Mouse (Mus musculus) gonadal fat pad, adult 2 months (tissue): ENCODE results near the gene Mob3b. TPM values are rescaled to one million over a fixed set of nuclear protein-coding genes. Genes with fewer than 3 reads are reported as not detected.

Experiments used
- DNase-seq: peaks from one replicate; pipeline ENCODE4 v3.0.0-alpha.2; 2012; ENCODE audit warnings: low read depth
- polyA plus RNA-seq: library from polyadenylated mRNA; depleted of rRNA; stranded (reverse); fragments of >200 nt; gene quantifications from 2 replicates; pipeline ENCODE4 v1.2.3, GENCODE M21; 2012; rRNA removed

The Mob3b gene
- polyA plus RNA-seq, 1 experiment: 4.4 TPM

DNA sequence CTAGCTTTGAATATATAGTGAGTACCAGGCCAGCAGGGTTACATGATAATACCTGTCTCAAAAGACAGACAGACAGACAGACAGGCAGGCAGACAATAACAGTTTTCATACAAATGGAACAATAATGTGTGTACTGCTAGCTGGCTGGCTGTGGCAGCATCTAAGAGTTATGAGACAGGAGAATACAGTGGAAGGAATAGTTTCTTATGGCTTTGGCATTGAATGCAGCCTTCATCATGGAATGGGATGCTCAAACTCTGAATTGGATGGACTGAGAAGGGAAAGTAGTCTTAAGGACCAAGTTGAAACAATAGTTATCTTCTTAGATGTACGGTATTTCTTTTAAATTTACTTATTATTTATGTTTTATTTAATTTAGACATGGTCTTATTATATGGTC is 258.0 kb downstream of the Mob3b start:
- DNase-seq: no peak

Other genes with a start within 250 kb of the Mob3b start
- not detected in 2 replicates for gene Ifnk, start 5.4 kb downstream of the Mob3b start, polyA plus RNA-seq
- 24.1 and 38.7 TPM in 2 replicates for gene C9orf72, start 68.7 kb upstream of the Mob3b start, polyA plus RNA-seq